Mouse (Mus musculus) liver, adult 2 months (tissue): ENCODE measurements at regions not wholly inside any gene's neighbourhood (a gene's known extent, or its start where the extent isn't known, plus 50 kb on each side); places are given as distances from the start of the nearest gene placed in this dataset.

Experiments used
- DNase-seq: peaks from one replicate; pipeline ENCODE4 v3.0.0-alpha.2; 2011; ENCODE audit warnings: low read depth, low spot score; ENCODE audit errors: extremely low read depth
- H3K27ac ChIP-seq: fragments of 200-500 bp; replicated peaks from 2 replicates; pipeline ENCODE4 v1.5.1; 2012; ENCODE audit warnings: low read depth, mild to moderate bottlenecking, control low read depth, inconsistent platforms, low read length; ENCODE audit not compliant: insufficient read depth
- H3K27me3 ChIP-seq: fragments of 200-500 bp; 2 replicates; pipeline ENCODE4 v1.6.1; 2012; ENCODE audit warnings: mild to moderate bottlenecking, moderate library complexity, low read length, inconsistent platforms; ENCODE audit not compliant: control insufficient read depth, insufficient read depth
- H3K36me3 ChIP-seq: fragments of 200-500 bp; 2 replicates; pipeline ENCODE4 v1.6.1; 2012; ENCODE audit warnings: low read length, inconsistent platforms; ENCODE audit not compliant: control insufficient read depth, insufficient read depth
- H3K4me1 ChIP-seq: fragments of 200-500 bp; 2 replicates; pipeline ENCODE4 v1.6.1; 2011; ENCODE audit warnings: low read length; ENCODE audit not compliant: control insufficient read depth, insufficient read depth
- H3K4me3 ChIP-seq: fragments of 200-500 bp; 2 replicates; pipeline ENCODE4 v1.5.1; 2011; ENCODE audit warnings: low read depth, mild to moderate bottlenecking, control low read depth, low read length, moderate library complexity; ENCODE audit not compliant: insufficient read depth
- H3K79me2 ChIP-seq: fragments of 200-500 bp; 2 replicates; pipeline ENCODE4 v1.6.1; 2012; ENCODE audit warnings: inconsistent platforms, mild to moderate bottlenecking, low read length, moderate library complexity; ENCODE audit not compliant: control insufficient read depth, insufficient read depth
- H3K9ac ChIP-seq: fragments of 200-500 bp; 2 replicates; pipeline ENCODE4 v1.6.1; 2012; ENCODE audit warnings: low read depth, mild to moderate bottlenecking, control low read depth, inconsistent platforms, low read length
- CTCF ChIP-seq: fragments of 200-500 bp; IDR thresholded peaks from 2 replicates; pipeline ENCODE4 v1.5.1; 2011; ENCODE audit warnings: low read depth, low read length, control low read depth
- POLR2A ChIP-seq: fragments of 200-500 bp; IDR thresholded peaks from 2 replicates; pipeline ENCODE4 v1.6.1; 2011; ENCODE audit warnings: low read length, control low read depth; ENCODE audit not compliant: insufficient read depth; ENCODE audit errors: extremely low read depth
- WGBS: fragments of 180-500 bp; shearing (Covaris S2); methylation state at CpG from one replicate; pipeline ENCODE4 v1.1.7; 2018; 5-methylcytosine and 5-hydroxymethylcytosine counted together

- 90% methylated on average over 7 of the region's 7 CpGs for WGBS
- no peaks in the 10 kb centered on the region for H3K27me3 ChIP-seq
- H3K9ac ChIP-seq: no peak overlapping the region
- no peak for TF ChIP-seq POLR2A
- no peak for TF ChIP-seq CTCF
- H3K36me3 ChIP-seq: no peaks in the 10 kb centered on the region
- H3K4me1 ChIP-seq: no peaks in the 10 kb centered on the region
- H3K79me2 ChIP-seq: no peaks in the 10 kb centered on the region
- H3K4me3 ChIP-seq: no peak overlapping the region
- DNase-seq: no peak
- no peak overlapping the region for H3K27ac ChIP-seq
Measured at GRCm38 (mm10) chr5:116964171-116964570, 151.7 kb downstream of the Suds3 start.

GRCm38 (mm10) chr5:116963106-116963505, 152.8 kb downstream of the Suds3 start:
- H3K4me3 ChIP-seq: no peak overlapping the region
- DNase-seq: no peak
- no peaks in the 10 kb centered on the region for H3K36me3 ChIP-seq
- 50% methylated on average over 2 of the region's 2 CpGs for WGBS
- no peaks in the 10 kb centered on the region for H3K79me2 ChIP-seq
- TF ChIP-seq POLR2A: no peak
- no peak for TF ChIP-seq CTCF
- H3K4me1 ChIP-seq: no peaks in the 10 kb centered on the region
- no peaks in the 10 kb centered on the region for H3K27me3 ChIP-seq
- no peak overlapping the region for H3K27ac ChIP-seq
- H3K9ac ChIP-seq: no peak overlapping the region

GRCm38 (mm10) chr5:116960041-116960440, 155.9 kb downstream of the Suds3 start:
- Histone ChIP-seq H3K27ac (no peak overlapping the region), H3K79me2 (no peaks in the 10 kb centered on the region), H3K36me3 (no peaks in the 10 kb centered on the region), H3K4me3 (no peak overlapping the region), H3K27me3 (no peaks in the 10 kb centered on the region), H3K9ac (no peak overlapping the region), H3K4me1 (no peaks in the 10 kb centered on the region)
- 77% methylated on average over 8 of the region's 8 CpGs for WGBS
- DNase-seq: no peak
- TF ChIP-seq POLR2A: no peak
- no peak for TF ChIP-seq CTCF

DNA sequence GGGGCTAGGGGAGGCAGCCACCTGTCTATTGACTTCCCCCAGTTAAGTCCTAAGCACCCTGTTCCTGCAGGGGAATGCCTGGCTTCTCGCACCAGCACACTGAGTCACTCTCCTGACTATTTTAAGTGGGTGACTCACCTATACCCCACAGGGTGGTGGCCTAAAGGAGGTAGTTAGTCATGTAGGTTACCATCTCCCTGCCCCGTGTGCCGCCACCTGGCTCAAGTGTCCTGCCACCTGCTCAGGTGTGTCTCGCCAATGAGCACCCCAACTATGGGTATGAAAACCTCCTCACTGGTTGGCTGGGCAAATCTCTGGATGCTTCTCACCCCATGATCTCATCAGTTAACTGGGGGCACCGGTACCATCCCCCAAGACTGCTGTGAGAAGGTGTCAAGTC, 157.8 kb downstream of the Suds3 start:
- DNase-seq: no peak
- Histone ChIP-seq H3K36me3 (no peaks in the 10 kb centered on the region), H3K4me3 (no peak overlapping the region), H3K27me3 (no peaks in the 10 kb centered on the region), H3K79me2 (no peaks in the 10 kb centered on the region), H3K27ac (no peak overlapping the region), H3K4me1 (no peaks in the 10 kb centered on the region), H3K9ac (no peak overlapping the region)
- TF ChIP-seq CTCF: no peak
- TF ChIP-seq POLR2A: no peak
- WGBS: 79% methylated on average over 5 of the region's 5 CpGs

GRCm38 (mm10) chr5:116956572-116956971, 159.3 kb downstream of the Suds3 start:
- no peak overlapping the region for H3K27ac ChIP-seq
- H3K4me1 ChIP-seq: no peaks in the 10 kb centered on the region
- no peak for DNase-seq

DNA sequence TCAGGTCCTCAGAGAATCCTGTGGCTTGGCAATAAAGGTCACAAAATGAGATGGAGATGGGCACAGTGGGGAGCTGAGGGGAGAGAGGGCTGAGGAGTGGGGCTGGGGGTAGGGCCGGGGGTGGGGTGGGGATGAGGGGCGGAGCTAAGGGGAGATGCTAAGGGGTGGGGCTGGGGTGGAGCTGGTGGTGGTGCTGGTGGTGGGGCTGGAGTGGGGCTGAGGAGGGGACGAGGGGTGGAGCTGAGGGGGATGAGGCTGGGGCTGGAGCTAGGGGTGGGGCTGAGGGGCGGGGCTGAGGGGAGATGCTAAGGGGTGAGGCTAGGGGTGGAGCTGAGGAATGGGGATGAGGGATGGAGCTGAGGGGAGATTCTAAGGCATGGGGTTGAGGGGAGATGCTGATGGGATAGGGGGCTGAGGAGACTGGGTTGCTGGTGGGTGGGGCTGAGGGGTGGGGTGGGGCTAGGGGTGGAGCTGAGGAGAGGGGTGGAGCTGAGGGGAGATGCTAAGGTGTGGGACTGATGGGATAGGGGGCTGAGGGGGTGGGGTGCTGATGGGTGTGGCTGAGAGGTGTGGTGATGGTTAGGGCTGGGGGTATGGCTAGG, 165.5 kb downstream of the Suds3 start:
- no peaks in the 10 kb centered on the region for H3K79me2 ChIP-seq

More at GRCm38 (mm10) chr5:116956572-116956971, 159.3 kb downstream of the Suds3 start:
- 79% methylated on average over 13 of the region's 13 CpGs for WGBS
- H3K79me2 ChIP-seq: no peaks in the 10 kb centered on the region
- H3K36me3 ChIP-seq: no peaks in the 10 kb centered on the region
- no peak overlapping the region for H3K4me3 ChIP-seq
- no peaks in the 10 kb centered on the region for H3K27me3 ChIP-seq
- no peak overlapping the region for H3K9ac ChIP-seq
- TF ChIP-seq CTCF: no peak
- TF ChIP-seq POLR2A: no peak

More for the DNA sequence above, 165.5 kb downstream of the Suds3 start:
- 7% methylated on average over 4 of the region's 4 CpGs for WGBS
- Histone ChIP-seq H3K4me1 (no peaks in the 10 kb centered on the region), H3K9ac (no peak overlapping the region), H3K36me3 (no peaks in the 10 kb centered on the region), H3K27me3 (no peaks in the 10 kb centered on the region), H3K27ac (no peak overlapping the region), H3K4me3 (no peak overlapping the region)
- no peak for TF ChIP-seq POLR2A
- TF ChIP-seq CTCF: no peak
- DNase-seq: no peak
